Mouse (Mus musculus) midbrain, embryonic 16.5 days (tissue): Measurements from ENCODE around the gene Galnt17. TPM values are rescaled to one million over a fixed set of nuclear protein-coding genes. Genes with fewer than 3 reads are reported as not detected.

Source experiments
- ATAC-seq: fragments of 200-750 bp; cut with Nextera tagmentation; 2 replicates; pipeline ENCODE4 v1.8.0; 2017; ENCODE audit warnings: moderate TSS enrichment
- H3K27ac ChIP-seq: fragments of 300-500 bp; sonication (generic); 2 replicates; pipeline ENCODE4 v1.5.1; 2014; ENCODE audit warnings: mild to moderate bottlenecking, low read length, mixed read lengths
- H3K27me3 ChIP-seq: fragments of 300-500 bp; sonication (generic); 2 replicates; pipeline ENCODE4 v1.6.1; 2014; ENCODE audit warnings: low read depth, low read length, mixed read lengths; ENCODE audit not compliant: control insufficient read depth, insufficient read depth
- H3K36me3 ChIP-seq: fragments of 300-500 bp; sonication (generic); 2 replicates; pipeline ENCODE4 v1.6.1; 2014; ENCODE audit warnings: mild to moderate bottlenecking, low read length, moderate library complexity, mixed read lengths; ENCODE audit not compliant: control insufficient read depth, insufficient read depth
- H3K4me1 ChIP-seq: fragments of 300-500 bp; sonication (generic); 2 replicates; pipeline ENCODE4 v1.6.1; 2014; ENCODE audit warnings: mild to moderate bottlenecking, low read length, mixed read lengths; ENCODE audit not compliant: control insufficient read depth, insufficient read depth
- H3K4me2 ChIP-seq: fragments of 300-500 bp; sonication (generic); 2 replicates; pipeline ENCODE4 v1.6.1; 2014; ENCODE audit warnings: mild to moderate bottlenecking, low read length, mixed read lengths
- H3K4me3 ChIP-seq: fragments of 300-500 bp; sonication (generic); 2 replicates; pipeline ENCODE4 v1.5.1; 2014; ENCODE audit warnings: low read depth, mild to moderate bottlenecking, low read length, moderate library complexity, mixed read lengths
- H3K9ac ChIP-seq: fragments of 300-500 bp; sonication (generic); 2 replicates; pipeline ENCODE4 v1.6.1; 2014; ENCODE audit warnings: low read depth, low read length, mixed read lengths
- H3K9me3 ChIP-seq: fragments of 300-500 bp; sonication (generic); replicated peaks from 2 replicates; pipeline ENCODE4 v1.6.1; 2014; ENCODE audit warnings: mild to moderate bottlenecking, low read length, mixed read lengths; ENCODE audit not compliant: control insufficient read depth, poor library complexity, severe bottlenecking
- WGBS: fragments of 180-500 bp; shearing (Covaris S2); extraction: QIAGEN DNeasy Blood & Tissue Kit; methylation state at CpG from one replicate; pipeline ENCODE4 v1.1.7; 2014; 5-methylcytosine and 5-hydroxymethylcytosine counted together
- polyA plus RNA-seq: library from polyadenylated mRNA; unstranded; fragments of >200 nt; fragmentation: Nextera tagmentation; extraction: Ambion mirVana; gene quantifications from 2 replicates; pipeline ENCODE4 v1.2.1, GENCODE M21; 2015

Gene Galnt17
- polyA plus RNA-seq, 1 experiment from 2014 or later = 5.8 TPM

- H3K4me1 ChIP-seq = no peaks in the 10 kb centered on the region
- no peak overlapping the region for H3K4me2 ChIP-seq
- no peaks in the 10 kb centered on the region for H3K36me3 ChIP-seq
- no peak overlapping the region for H3K9ac ChIP-seq
- H3K27ac ChIP-seq = no peak overlapping the region
- no peak overlapping the region for H3K4me3 ChIP-seq
- H3K9me3 ChIP-seq = no peaks in the 10 kb centered on the region; the same call in 1 of the 2 replicates
- no peaks in the 10 kb centered on the region for H3K27me3 ChIP-seq
- ATAC-seq = no peak
- 75% methylated on average over 5 of the region's 5 CpGs for WGBS
These were observed 416.6 kb downstream of the Galnt17 start for GRCm38 (mm10) chr5:130891735-130892134.

- Histone ChIP-seq H3K36me3 (no peaks in the 10 kb centered on the region), H3K4me1 (no peaks in the 10 kb centered on the region), H3K27ac (no peak overlapping the region), H3K9me3 (no peaks in the 10 kb centered on the region), H3K27me3 (no peaks in the 10 kb centered on the region), H3K4me3 (no peak overlapping the region), H3K9ac (no peak overlapping the region), H3K4me2 (no peak overlapping the region)
- 68% methylated on average over 5 of the region's 5 CpGs for WGBS
- no peak for ATAC-seq
These were observed 428.0 kb downstream of the Galnt17 start for GRCm38 (mm10) chr5:130880331-130880730.

- WGBS = 89% methylated on average over 3 of the region's 3 CpGs
- no peak overlapping the region for H3K9ac ChIP-seq
- no peak overlapping the region for H3K4me2 ChIP-seq
- no peak overlapping the region for H3K27ac ChIP-seq
- H3K4me3 ChIP-seq = no peak overlapping the region
- ATAC-seq = no peak
- no peaks in the 10 kb centered on the region for H3K9me3 ChIP-seq
- no peaks in the 10 kb centered on the region for H3K4me1 ChIP-seq
- H3K36me3 ChIP-seq = no peaks in the 10 kb centered on the region
- no peaks in the 10 kb centered on the region for H3K27me3 ChIP-seq
These were observed 432.9 kb downstream of the Galnt17 start for GRCm38 (mm10) chr5:130875391-130875790.

DNA sequence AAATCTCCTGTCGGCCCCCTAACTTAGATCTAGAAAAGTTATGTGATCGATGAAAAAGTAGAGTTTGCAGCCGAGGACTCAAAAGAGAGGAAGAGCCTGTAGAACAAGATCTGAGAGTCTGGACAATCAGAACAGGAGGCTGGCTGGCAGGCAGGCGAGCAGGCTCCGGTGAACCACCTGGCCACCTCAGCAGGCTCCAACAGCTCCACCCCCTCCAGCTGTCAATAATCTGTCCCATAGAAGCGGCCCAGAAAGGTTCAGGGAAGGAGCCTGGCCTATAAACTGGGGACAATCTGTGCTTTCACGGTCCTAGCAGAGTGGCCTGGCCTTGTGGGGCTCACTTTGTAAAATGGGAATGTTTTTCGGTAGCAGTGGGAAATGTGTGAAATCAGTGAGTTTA, 437.2 kb downstream of the Galnt17 start:
- H3K27me3 ChIP-seq = no peaks in the 10 kb centered on the region
- ATAC-seq = no peak
- no peak overlapping the region for H3K9ac ChIP-seq
- H3K4me1 ChIP-seq = no peaks in the 10 kb centered on the region
- 71% methylated on average over 8 of the region's 8 CpGs for WGBS
- H3K27ac ChIP-seq = no peak overlapping the region
- no peaks in the 10 kb centered on the region for H3K36me3 ChIP-seq
- H3K4me3 ChIP-seq = no peak overlapping the region
- H3K4me2 ChIP-seq = no peak overlapping the region
- H3K9me3 ChIP-seq = no peaks in the 10 kb centered on the region

DNA sequence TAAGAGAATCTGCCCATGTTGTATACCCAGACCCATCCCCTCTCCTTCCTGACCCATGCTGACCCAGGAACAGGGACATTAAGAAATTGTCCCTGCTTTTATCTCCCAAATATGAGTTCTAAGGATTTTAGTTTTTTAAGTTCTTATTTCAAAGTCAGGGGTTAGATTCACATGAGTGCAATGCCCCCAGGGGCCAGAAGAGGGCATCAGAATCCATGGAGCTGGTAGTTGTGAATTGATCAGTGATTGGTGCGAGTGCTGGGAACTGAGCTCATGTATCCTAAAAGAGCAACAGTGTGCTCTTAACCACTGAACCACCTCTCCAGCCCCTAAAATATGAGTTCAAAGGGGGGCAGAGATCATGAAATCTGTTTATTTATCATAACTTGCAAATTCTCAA, 438.4 kb downstream of the Galnt17 start:
- H3K4me2 ChIP-seq = no peak overlapping the region
- H3K27me3 ChIP-seq = no peaks in the 10 kb centered on the region
- H3K4me1 ChIP-seq = no peaks in the 10 kb centered on the region
- H3K9ac ChIP-seq = no peak overlapping the region
- H3K36me3 ChIP-seq = no peaks in the 10 kb centered on the region
- no peak for ATAC-seq
- WGBS = 93% methylated on average over 1 of the region's 1 CpGs
- H3K27ac ChIP-seq = no peak overlapping the region
- no peaks in the 10 kb centered on the region for H3K9me3 ChIP-seq
- no peak overlapping the region for H3K4me3 ChIP-seq

DNA sequence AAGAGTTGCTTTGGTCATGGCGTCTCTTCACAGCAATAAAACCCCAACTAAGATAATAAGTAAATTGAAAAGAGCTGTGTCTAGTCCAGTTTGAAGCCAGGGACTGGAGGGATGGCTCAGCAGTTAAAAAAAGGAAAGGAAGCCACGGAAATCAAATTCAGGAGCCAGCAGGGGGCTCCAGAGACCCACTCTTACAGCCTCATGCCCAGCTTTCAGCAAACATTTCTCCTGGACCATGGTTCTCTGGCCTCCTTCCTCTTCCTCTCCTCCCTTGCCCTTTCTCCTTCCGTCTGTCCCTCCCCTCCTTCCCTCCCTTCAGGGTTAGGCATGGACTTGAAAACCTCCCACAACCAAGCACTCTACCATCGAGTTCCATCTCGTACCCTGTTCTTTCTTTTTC, 446.0 kb downstream of the Galnt17 start:
- H3K4me3 ChIP-seq = no peak overlapping the region
- H3K9ac ChIP-seq = no peak overlapping the region
- H3K4me2 ChIP-seq = no peak overlapping the region
- no peaks in the 10 kb centered on the region for H3K36me3 ChIP-seq
- H3K27me3 ChIP-seq = no peaks in the 10 kb centered on the region
- no peaks in the 10 kb centered on the region for H3K9me3 ChIP-seq
- no peak for ATAC-seq
- 65% methylated on average over 5 of the region's 5 CpGs for WGBS
- no peak overlapping the region for H3K27ac ChIP-seq
- no peaks in the 10 kb centered on the region for H3K4me1 ChIP-seq

- no peak for ATAC-seq
- H3K4me3 ChIP-seq = no peak overlapping the region
- no peak overlapping the region for H3K27ac ChIP-seq
- H3K4me1 ChIP-seq = no peaks in the 10 kb centered on the region
- no peak overlapping the region for H3K4me2 ChIP-seq
- no peaks in the 10 kb centered on the region for H3K9me3 ChIP-seq
- H3K36me3 ChIP-seq = no peaks in the 10 kb centered on the region
- no peak overlapping the region for H3K9ac ChIP-seq
- no peaks in the 10 kb centered on the region for H3K27me3 ChIP-seq
- WGBS = 54% methylated on average over 5 of the region's 6 CpGs
These were observed 448.6 kb downstream of the Galnt17 start for GRCm38 (mm10) chr5:130859736-130860135.

DNA sequence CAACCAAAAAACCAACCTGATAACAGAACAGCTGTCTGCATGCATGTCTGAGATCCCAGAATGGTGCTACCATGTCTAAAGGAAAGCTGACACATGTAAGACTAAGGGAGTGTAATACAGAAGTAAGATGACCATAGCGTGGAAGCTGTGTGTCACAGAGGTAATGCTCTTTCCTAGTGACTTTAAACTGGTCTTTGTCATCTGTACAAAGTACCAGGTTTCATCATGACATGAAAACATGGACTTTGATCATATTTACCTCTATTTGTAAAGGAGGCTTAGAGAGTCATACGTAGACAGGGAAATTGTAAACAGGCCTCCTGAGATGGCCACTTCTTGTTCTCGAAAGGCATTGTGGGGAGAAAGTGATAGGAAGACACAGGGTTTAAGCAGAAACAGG, 449.6 kb downstream of the Galnt17 start:
- ATAC-seq = no peak
- Histone ChIP-seq H3K9ac (no peak overlapping the region), H3K4me2 (no peak overlapping the region), H3K4me3 (no peak overlapping the region), H3K4me1 (no peaks in the 10 kb centered on the region), H3K9me3 (no peaks in the 10 kb centered on the region), H3K27ac (no peak overlapping the region), H3K27me3 (no peaks in the 10 kb centered on the region), H3K36me3 (no peaks in the 10 kb centered on the region)
- 81% methylated on average over 3 of the region's 3 CpGs for WGBS

GRCm38 (mm10) chr5:130858148-130858547, 450.1 kb downstream of the Galnt17 start:
- WGBS = 24% methylated on average over 8 of the region's 8 CpGs
- no peaks in the 10 kb centered on the region for H3K27me3 ChIP-seq
- H3K36me3 ChIP-seq = no peaks in the 10 kb centered on the region
- no peak overlapping the region for H3K4me2 ChIP-seq
- no peaks in the 10 kb centered on the region for H3K4me1 ChIP-seq
- no peak for ATAC-seq
- no peak overlapping the region for H3K27ac ChIP-seq
- H3K9ac ChIP-seq = no peak overlapping the region
- no peak overlapping the region for H3K4me3 ChIP-seq
- H3K9me3 ChIP-seq = no peaks in the 10 kb centered on the region

DNA sequence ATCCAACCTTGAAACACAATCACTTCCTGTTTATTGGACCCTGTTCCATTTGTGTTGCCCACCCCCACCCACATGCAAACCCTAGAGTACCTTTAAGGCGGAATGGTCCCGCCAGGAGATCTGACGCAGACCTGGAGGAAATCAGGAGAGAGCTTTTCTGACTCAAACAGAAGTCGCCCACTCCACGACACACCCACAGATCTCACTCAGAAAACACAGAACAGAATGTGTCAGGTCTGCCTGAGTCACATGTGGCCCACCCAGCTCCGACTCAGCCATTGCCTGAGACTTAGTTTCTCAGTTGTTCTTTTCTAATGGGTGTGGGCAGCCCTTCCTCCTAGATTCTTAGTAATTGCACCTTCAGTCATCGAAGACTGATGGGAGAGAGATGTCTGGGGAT, 453.9 kb downstream of the Galnt17 start:
- Histone ChIP-seq H3K9me3 (no peaks in the 10 kb centered on the region), H3K27ac (no peak overlapping the region), H3K4me1 (no peaks in the 10 kb centered on the region), H3K9ac (no peak overlapping the region), H3K4me3 (no peak overlapping the region), H3K27me3 (no peaks in the 10 kb centered on the region), H3K4me2 (no peak overlapping the region), H3K36me3 (no peaks in the 10 kb centered on the region)
- 91% methylated on average over 7 of the region's 7 CpGs for WGBS
- ATAC-seq = no peak
